Mouse (Mus musculus) neural tube, embryonic 15.5 days (tissue): ENCODE measurements at regions not wholly inside any gene's neighbourhood (a gene's known extent, or its start where the extent isn't known, plus 50 kb on each side); places are given as distances from the start of the nearest gene placed in this dataset.
A peak's percentile ranks its signal among the peaks of the same experiment; 100 is the strongest.
"Not testable (repeated sequence)": the region's sequence is repeated elsewhere in the genome, so short reads cannot be mapped to it uniquely, and the experiment has no call there.

ENCODE experiments used
- ATAC-seq: fragments of 200-750 bp; cut with Nextera tagmentation; 2 replicates; pipeline ENCODE4 v1.8.0; 2017; ENCODE audit warnings: mild to moderate bottlenecking, moderate TSS enrichment, moderate library complexity; ENCODE audit not compliant: low FRiP score
- H3K27ac ChIP-seq: fragments of 300-500 bp; sonication (generic); replicated peaks from 2 replicates; pipeline ENCODE4 v1.5.1; 2015; ENCODE audit warnings: mild to moderate bottlenecking, inconsistent platforms
- H3K27me3 ChIP-seq: fragments of 300-500 bp; sonication (generic); replicated peaks from 2 replicates; pipeline ENCODE4 v1.6.1; 2015; ENCODE audit warnings: inconsistent platforms
- H3K36me3 ChIP-seq: fragments of 300-500 bp; sonication (generic); 2 replicates; pipeline ENCODE4 v1.6.1; 2015; ENCODE audit warnings: inconsistent platforms
- H3K4me1 ChIP-seq: fragments of 300-500 bp; sonication (generic); 2 replicates; pipeline ENCODE4 v1.6.1; 2015; ENCODE audit warnings: inconsistent platforms
- H3K4me2 ChIP-seq: fragments of 300-500 bp; sonication (generic); 2 replicates; pipeline ENCODE4 v1.6.1; 2015; ENCODE audit warnings: inconsistent platforms, mild to moderate bottlenecking, moderate library complexity
- H3K4me3 ChIP-seq: fragments of 300-500 bp; sonication (generic); replicated peaks from 2 replicates; pipeline ENCODE4 v1.5.1; 2015; ENCODE audit warnings: mild to moderate bottlenecking, inconsistent platforms
- H3K9ac ChIP-seq: fragments of 300-500 bp; sonication (generic); replicated peaks from 2 replicates; pipeline ENCODE4 v1.6.1; 2015; ENCODE audit warnings: mild to moderate bottlenecking, inconsistent platforms
- H3K9me3 ChIP-seq: fragments of 300-500 bp; sonication (generic); replicated peaks from 2 replicates; pipeline ENCODE4 v1.6.1; 2016; ENCODE audit warnings: inconsistent platforms
- WGBS: fragments of 180-500 bp; shearing (Covaris S2); methylation state at CpG from one replicate; pipeline ENCODE4 v1.1.7; 2015; ENCODE audit warnings: mixed read lengths; 5-methylcytosine and 5-hydroxymethylcytosine counted together

- H3K4me3 ChIP-seq: no peak overlapping the region
- WGBS: 64% methylated on average over 7 of the region's 7 CpGs
- no peak overlapping the region for H3K9ac ChIP-seq
- H3K4me1 ChIP-seq: no peaks in the 10 kb centered on the region
- no peaks in the 10 kb centered on the region for H3K27me3 ChIP-seq
- ATAC-seq: no peak
- H3K9me3 ChIP-seq: no peaks in the 10 kb centered on the region
- H3K4me2 ChIP-seq: no peak overlapping the region
- no peak overlapping the region for H3K27ac ChIP-seq
- no peaks in the 10 kb centered on the region for H3K36me3 ChIP-seq
These were observed 58.0 kb upstream of the Dmrta1 start for GRCm38 (mm10) chr4:89621260-89621659.

GRCm38 (mm10) chr4:89604721-89605120 lies 74.5 kb upstream of the Dmrta1 start:
- H3K36me3 ChIP-seq: no peaks in the 10 kb centered on the region
- no peaks in the 10 kb centered on the region for H3K9me3 ChIP-seq
- ATAC-seq: no peak
- H3K27me3 ChIP-seq: no peaks in the 10 kb centered on the region
- no peak overlapping the region for H3K4me2 ChIP-seq
- no peaks in the 10 kb centered on the region for H3K4me1 ChIP-seq
- no peak overlapping the region for H3K9ac ChIP-seq
- 57% methylated on average over 1 of the region's 1 CpGs for WGBS
- H3K4me3 ChIP-seq: no peak overlapping the region
- H3K27ac ChIP-seq: no peak overlapping the region

- no peaks in the 10 kb centered on the region for H3K36me3 ChIP-seq
- peak; percentile 86; the same call in 1 of the 2 replicates for ATAC-seq
- no peaks in the 10 kb centered on the region for H3K9me3 ChIP-seq
- H3K27me3 ChIP-seq: no peaks in the 10 kb centered on the region
- no peak overlapping the region for H3K27ac ChIP-seq
- no peak overlapping the region for H3K4me2 ChIP-seq
- H3K4me3 ChIP-seq: no peak overlapping the region
- 22% methylated on average over 10 of the region's 10 CpGs for WGBS
- H3K9ac ChIP-seq: no peak overlapping the region
- no peaks in the 10 kb centered on the region for H3K4me1 ChIP-seq
These were observed 103.7 kb upstream of the Dmrta1 start for GRCm38 (mm10) chr4:89575529-89575928.

- no peak overlapping the region for H3K27ac ChIP-seq
These were observed 124.3 kb upstream of the Dmrta1 start for GRCm38 (mm10) chr4:89554711-89555466.

GRCm38 (mm10) chr4:89552556-89552955 lies 126.7 kb upstream of the Dmrta1 start:
- Histone ChIP-seq H3K27me3 (no peaks in the 10 kb centered on the region), H3K4me1 (no peaks in the 10 kb centered on the region), H3K27ac (no peak overlapping the region), H3K9ac (no peak overlapping the region), H3K4me3 (no peak overlapping the region), H3K4me2 (no peak overlapping the region), H3K9me3 (no peaks in the 10 kb centered on the region), H3K36me3 (no peaks in the 10 kb centered on the region)
- no peak for ATAC-seq
- WGBS: 69% methylated on average over 6 of the region's 6 CpGs

More at GRCm38 (mm10) chr4:89554711-89555466, 124.3 kb upstream of the Dmrta1 start:
- Histone ChIP-seq H3K4me2 (no peak overlapping the region), H3K9ac (no peak overlapping the region), H3K9me3 (no peaks in the 10 kb centered on the region), H3K4me3 (no peak overlapping the region), H3K4me1 (no peaks in the 10 kb centered on the region), H3K36me3 (no peaks in the 10 kb centered on the region), H3K27me3 (no peaks in the 10 kb centered on the region)
- no peak for ATAC-seq
- WGBS: 68% methylated on average over 7 of the region's 7 CpGs

GRCm38 (mm10) chr4:89550515-89550914 lies 128.7 kb upstream of the Dmrta1 start:
- Histone ChIP-seq H3K4me3 (no peak overlapping the region), H3K4me2 (no peak overlapping the region), H3K9me3 (no peaks in the 10 kb centered on the region), H3K27ac (no peak overlapping the region), H3K36me3 (no peaks in the 10 kb centered on the region), H3K9ac (no peak overlapping the region), H3K27me3 (no peaks in the 10 kb centered on the region), H3K4me1 (no peaks in the 10 kb centered on the region)
- ATAC-seq: no peak
- 94% methylated on average over 2 of the region's 2 CpGs for WGBS

GRCm38 (mm10) chr4:89532462-89532861 lies 146.8 kb upstream of the Dmrta1 start:
- WGBS: 9% methylated on average over 4 of the region's 4 CpGs
- ATAC-seq: peak; percentile 70; the same call in 1 of the 2 replicates
- no peaks in the 10 kb centered on the region for H3K4me1 ChIP-seq

GRCm38 (mm10) chr4:89530050-89530911 lies 149.0 kb upstream of the Dmrta1 start:
- WGBS: 86% methylated on average over 5 of the region's 5 CpGs

More at GRCm38 (mm10) chr4:89532462-89532861, 146.8 kb upstream of the Dmrta1 start:
- Histone ChIP-seq H3K27ac (no peak overlapping the region), H3K4me2 (no peak overlapping the region), H3K4me3 (no peak overlapping the region), H3K9me3 (no peaks in the 10 kb centered on the region), H3K9ac (no peak overlapping the region), H3K36me3 (no peaks in the 10 kb centered on the region), H3K27me3 (0 out of 2 replicates have a peak, but pooled peaks cover 6% of the 10 kb centered on the region)

GRCm38 (mm10) chr4:89527966-89528365 lies 151.3 kb upstream of the Dmrta1 start:
- no peak overlapping the region for H3K9ac ChIP-seq
- 66% methylated on average over 1 of the region's 1 CpGs for WGBS
- H3K27ac ChIP-seq: no peak overlapping the region
- no peak for ATAC-seq
- H3K4me3 ChIP-seq: no peak overlapping the region
- no peaks in the 10 kb centered on the region for H3K9me3 ChIP-seq
- H3K27me3 ChIP-seq: peaks cover 35% of the 10 kb centered on the region
- H3K36me3 ChIP-seq: no peaks in the 10 kb centered on the region
- no peak overlapping the region for H3K4me2 ChIP-seq
- peaks cover 8% of the 10 kb centered on the region; the same call in 1 of the 2 replicates for H3K4me1 ChIP-seq

More at GRCm38 (mm10) chr4:89530050-89530911, 149.0 kb upstream of the Dmrta1 start:
- Histone ChIP-seq H3K27me3 (peaks cover 21% of the 10 kb centered on the region), H3K4me1 (no peaks in the 10 kb centered on the region), H3K27ac (no peak overlapping the region), H3K9me3 (no peaks in the 10 kb centered on the region), H3K4me3 (no peak overlapping the region), H3K9ac (no peak overlapping the region), H3K36me3 (no peaks in the 10 kb centered on the region), H3K4me2 (no peak overlapping the region)
- ATAC-seq: no peak

- no peaks in the 10 kb centered on the region for H3K9me3 ChIP-seq
- ATAC-seq: no peak
- no peak overlapping the region for H3K4me3 ChIP-seq
- H3K4me1 ChIP-seq: peaks cover 8% of the 10 kb centered on the region; the same call in 1 of the 2 replicates
- no peak overlapping the region for H3K4me2 ChIP-seq
- 76% methylated on average over 7 of the region's 7 CpGs for WGBS
- peaks cover 40% of the 10 kb centered on the region for H3K27me3 ChIP-seq
- no peaks in the 10 kb centered on the region for H3K36me3 ChIP-seq
- H3K27ac ChIP-seq: no peak overlapping the region
- H3K9ac ChIP-seq: no peak overlapping the region
These were observed 151.9 kb upstream of the Dmrta1 start for GRCm38 (mm10) chr4:89527326-89527725.

- not testable (repeated sequence) for H3K4me2 ChIP-seq, H3K36me3 ChIP-seq, H3K4me1 ChIP-seq, H3K9me3 ChIP-seq, ATAC-seq, H3K9ac ChIP-seq, H3K4me3 ChIP-seq, H3K27ac ChIP-seq
- peaks cover 44% of the 10 kb centered on the region for H3K27me3 ChIP-seq
- WGBS: 62% methylated on average over 4 of the region's 4 CpGs
These were observed 153.7 kb upstream of the Dmrta1 start for GRCm38 (mm10) chr4:89525525-89525924.
